Mouse (Mus musculus) frontal cortex, postnatal 36 days (tissue): Measurements from ENCODE around the gene Amt.

ENCODE experiments used
- DNase-seq, 2 experiments: peaks; one replicate each; pipeline ENCODE4 v3.0.0; 2022; ENCODE audit warnings: low spot score in 2 of 2

The Amt gene

DNA sequence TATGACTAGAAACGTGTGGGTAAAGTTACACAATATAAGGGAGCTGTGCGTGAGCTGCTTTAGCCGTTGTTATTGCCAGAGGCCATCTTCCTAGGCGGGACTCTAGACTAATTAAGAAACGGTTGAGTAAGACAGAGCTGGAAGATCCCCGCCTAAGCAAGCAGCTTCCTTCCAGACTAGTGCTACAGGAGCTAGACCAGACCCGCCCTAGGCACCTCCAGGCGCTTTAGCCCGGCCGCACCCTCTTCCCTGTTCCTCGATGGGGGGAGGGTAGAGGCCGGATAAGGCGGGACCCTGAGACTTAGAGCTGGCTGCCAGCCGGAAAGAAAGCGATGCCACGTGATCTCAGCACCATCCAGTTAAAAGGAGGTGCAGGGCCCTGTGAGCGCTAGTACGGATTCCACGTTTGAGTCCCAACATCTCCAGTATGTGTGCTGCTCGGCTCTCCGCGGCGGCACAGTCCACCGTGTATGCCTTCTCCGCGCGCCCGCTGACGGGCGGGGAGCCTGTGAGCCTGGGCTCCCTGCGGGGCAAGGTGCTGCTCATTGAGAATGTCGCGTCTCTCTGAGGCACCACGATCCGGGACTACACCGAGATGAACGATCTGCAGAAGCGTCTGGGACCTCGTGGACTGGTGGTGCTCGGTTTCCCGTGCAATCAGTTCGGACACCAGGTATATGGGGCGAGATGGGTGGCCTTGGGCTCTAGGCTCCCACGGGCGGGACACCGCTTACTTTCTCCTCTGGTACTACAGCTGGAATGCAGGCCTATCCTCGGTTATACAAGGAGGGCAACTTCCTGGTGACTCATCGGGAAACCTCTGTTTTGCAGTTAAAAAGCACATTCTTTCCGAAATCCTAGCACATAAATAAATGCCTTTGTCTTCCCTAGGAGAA is 42.5 kb downstream of the Amt start, which contains the start of gene Gpx1:
Gene Gpx1, plus strand, starts transcription at position 18 of the 896 bp plus-strand sequence.
- DNase-seq: peak; percentile 80 to 87

DNA sequence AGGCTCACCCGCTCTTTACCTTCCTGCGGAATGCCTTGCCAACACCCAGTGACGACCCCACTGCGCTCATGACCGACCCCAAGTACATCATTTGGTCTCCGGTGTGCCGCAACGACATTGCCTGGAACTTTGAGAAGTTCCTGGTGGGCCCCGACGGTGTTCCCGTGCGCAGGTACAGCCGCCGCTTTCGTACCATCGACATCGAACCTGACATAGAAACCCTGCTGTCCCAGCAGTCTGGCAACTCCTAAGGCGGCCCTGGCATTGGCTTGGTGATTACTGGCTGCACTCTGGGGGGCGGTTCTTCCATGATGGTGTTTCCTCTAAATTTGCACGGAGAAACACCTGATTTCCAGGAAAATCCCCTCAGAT is 43.2 kb downstream of the Amt start:
- DNase-seq: no peak

DNA sequence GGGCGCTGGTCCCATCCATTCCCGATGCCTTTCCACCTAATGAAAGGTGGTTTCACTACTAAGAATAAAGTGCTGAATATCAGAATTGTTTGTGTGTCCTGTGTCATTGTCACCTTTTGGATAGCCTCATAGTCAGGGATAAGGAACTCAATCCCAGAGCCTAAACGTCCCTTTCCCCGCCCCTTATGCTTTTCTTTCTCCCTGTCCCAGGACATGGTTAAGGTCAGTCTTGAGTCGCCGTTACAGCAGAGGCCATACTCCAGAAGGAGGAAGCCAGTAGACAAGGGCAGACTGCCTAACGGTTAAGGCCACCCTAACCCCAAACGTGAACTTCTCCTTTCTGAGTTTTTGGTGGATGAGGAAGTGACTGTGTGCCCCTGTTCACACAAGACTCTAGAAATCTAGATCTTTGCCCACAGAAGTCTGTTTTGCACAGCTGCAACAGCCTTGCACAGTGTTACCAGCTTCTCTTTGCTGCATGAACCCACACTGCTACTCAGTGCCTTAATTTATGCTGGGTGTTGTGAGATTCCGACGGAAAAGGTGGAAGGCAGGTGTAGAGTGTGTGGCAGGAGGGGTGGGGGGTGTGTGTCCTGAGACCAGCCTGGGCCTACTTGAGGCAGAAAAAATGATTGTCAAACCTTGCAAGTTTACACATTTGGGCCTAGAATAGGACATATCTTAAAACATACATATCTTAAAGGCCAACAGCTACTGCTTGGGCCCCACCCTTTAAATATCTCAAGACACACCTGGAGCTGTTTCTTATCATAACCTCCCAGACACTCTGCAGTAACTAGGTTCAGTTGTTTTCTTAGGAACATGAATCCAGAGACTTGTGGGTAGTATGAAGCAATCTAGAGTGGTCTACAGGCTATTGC is 43.8 kb downstream of the Amt start:
- no peak for DNase-seq

DNA sequence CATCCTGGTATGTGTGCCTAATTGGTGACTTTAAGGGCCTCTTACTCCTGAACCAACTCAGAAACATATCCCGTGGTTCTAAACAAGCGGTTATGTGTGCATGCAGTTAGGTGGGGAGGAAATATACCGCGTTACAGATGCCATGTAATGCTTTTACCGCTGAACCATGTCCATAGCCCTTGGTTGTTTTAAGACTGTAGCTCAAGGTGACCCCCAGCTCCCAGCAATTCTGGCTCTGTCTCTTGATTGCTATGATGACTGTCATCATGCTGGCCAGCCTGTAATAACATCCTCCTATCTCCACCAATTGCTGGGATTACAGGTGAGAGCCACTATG is 44.5 kb downstream of the Amt start:
- no peak for DNase-seq

DNA sequence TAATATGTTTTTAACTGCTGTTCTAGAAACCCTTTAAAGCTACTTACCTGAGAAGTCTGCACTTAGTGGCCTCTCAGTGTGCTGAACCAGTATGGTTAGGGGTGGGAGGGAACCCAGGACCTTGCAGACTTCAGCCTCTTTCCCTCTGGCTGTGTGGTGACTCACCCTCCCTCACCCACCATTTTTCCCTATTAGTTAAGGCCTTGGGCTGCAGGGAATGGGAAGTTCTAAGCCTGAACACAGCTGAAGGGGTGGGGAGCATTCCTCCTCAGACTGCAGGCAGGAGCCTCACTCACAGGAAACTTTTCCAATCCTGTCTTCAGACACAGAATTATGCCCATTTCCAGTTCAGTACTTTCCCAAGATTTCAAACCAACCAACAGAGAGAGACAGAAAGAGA is 45.1 kb downstream of the Amt start:
- no peak for DNase-seq

DNA sequence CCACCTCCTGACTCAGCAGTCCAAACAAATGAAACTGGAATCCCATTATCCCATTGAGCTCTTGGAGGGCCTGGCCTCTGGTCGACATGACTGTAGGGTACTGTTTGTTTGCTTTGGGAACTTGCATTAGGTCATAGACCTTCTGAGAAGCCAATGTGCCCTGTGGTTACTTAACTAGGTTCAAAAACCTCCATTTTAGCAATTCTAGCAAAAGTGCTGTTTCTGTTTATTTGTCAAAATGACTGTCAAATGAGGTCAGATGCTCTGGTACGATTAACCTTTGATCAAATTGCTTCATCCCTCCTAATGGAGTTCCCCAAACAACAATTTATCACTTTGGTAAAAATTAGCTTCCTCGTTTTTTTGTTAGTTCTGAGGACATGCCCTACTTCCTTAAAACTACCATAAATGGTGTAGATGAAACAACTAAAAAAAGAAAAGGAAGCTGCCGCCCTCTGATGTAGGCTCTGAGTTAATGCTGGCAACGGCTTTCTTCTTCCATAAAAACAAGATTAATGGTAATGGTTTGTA is 45.7 kb downstream of the Amt start:
- peak in 1 of 2 experiments; percentile 19 for DNase-seq

DNA sequence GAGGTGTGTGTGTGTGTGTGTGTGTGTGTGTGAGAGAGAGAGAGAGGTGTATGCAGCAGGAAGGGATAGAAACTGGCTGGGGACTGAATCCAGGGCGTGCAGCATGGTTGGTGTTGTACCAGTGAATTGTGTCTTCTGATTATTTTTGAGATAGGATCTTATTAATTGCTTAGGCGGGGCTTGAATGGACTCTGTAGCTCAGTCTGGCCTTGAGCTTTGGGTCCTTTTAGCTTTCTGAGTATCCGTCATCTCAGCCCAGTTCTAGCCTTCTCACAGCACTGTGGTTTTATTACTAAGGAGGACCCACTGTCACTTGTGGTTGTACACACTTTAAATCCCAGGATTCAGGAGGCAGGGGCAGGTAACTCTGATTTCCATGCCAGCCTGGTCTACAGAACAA is 46.7 kb downstream of the Amt start:
- no peak for DNase-seq

DNA sequence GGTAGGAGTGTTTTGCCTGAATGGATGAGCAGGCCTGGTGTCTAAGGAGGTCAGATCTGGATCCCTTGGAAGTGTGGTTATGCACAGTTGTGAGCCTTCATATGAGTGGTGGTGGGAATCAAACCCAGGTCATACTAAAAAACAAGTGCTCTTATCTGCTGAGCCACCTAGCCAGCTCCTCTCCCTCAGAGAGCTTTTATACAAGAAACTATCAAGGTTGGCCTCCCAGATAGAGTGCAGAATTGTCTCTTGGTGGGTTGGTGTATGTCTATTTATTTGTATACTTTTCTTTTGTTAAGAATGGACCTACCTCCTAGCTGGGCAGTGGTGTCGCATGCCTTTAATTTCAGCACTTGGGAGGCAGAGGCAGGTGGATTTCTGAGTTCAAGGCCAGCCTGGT is 47.2 kb downstream of the Amt start:
- DNase-seq: no peak

DNA sequence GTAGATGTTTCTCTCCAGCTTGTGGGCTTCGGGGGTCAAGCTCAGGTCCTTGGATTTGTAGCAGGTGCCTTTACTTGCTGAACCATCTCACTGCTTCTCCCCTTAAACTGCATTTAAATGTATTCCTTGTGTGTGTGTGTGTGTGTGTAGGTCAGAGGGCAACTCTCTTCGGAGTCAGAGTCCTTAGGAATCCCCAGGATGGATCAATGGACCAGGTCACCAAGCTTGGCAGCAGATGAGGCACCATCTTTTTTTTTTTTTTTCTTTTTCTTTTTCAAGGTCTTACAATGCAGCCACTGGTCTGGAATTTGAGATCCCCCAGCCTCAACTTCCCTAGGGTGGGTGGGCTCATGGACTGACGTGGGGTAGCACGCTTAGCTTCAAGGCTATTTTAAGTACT is 47.8 kb downstream of the Amt start:
- DNase-seq: no peak

DNA sequence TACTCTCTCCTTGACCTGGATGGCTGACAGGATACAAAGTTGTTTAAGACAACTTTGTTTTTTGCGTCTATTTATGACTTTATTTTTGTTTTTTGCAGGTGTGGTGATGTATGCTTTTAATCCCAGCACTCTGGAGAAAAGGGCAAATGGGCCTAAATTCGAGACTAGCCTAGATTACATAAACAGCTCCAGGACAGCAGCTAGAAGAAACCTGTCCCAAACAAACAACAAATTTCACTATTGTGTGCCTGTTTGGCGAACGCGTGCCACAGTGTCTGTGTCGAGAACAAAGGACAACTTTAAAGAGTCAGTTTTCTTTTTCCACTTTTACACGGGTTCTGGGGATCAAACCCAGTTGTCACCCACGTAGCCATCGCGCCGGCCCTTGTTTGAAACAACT is 50.4 kb downstream of the Amt start:
- no peak for DNase-seq

DNA sequence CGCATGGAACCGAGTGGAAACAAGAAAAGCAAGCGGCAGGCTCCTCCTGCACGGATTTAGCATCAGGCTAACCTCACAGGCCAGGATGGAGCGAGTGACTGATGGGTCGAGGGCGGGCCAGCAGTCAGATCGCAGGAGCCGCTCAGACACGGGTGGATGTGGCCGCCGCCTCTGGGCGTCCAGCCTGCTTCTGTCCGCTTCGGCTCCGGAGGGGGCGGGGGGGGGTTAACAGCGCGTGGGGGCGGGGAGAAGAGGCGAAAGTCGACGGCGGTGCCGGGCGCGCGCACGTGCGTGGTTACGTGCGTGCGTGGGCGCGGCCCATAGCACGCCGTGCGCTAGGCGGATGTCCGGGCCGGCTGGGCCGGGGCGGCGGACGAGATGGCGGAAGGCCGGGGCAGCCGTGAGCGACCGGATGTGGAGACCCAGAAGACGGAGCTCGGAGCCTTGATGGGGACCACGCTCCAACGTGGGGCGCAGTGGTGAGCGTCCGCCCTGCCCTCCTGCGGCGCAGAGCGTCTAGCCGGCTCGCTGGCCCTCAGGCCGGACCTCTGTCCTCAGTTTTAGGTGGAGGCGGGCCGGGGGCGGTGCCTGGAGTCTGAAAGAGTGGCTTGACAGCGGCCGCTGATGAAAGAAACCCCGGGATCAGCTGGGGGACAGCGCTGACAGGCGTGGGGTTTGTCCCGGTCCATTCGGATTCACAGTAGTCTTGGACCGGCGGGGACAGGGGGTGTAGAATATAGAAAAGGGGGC is 51.1 kb downstream of the Amt start, which contains the start of gene Usp4:
Gene Usp4, plus strand, starts transcription at position 314 of the 750 bp plus-strand sequence.
- DNase-seq: peak; percentile 76 to 88

DNA sequence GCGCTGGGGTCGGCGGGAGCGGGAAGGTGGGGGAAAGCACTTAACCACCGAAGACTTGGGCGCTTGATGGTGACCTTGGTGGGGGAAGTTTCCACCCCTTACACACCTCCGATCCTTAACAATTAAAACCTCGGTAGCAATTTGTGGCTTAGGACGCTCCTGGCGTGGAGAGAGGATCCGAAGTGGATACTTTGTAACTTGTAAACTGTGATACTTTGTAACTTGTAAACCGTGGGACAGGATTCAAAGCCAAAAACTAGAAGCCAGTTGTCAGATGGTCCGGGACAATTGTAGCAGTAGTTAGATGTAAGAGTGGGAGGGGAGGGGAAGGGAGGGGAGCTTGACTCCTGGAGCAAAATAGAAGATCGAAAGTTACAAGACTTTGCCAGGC is 51.6 kb downstream of the Amt start:
- DNase-seq: no peak

DNA sequence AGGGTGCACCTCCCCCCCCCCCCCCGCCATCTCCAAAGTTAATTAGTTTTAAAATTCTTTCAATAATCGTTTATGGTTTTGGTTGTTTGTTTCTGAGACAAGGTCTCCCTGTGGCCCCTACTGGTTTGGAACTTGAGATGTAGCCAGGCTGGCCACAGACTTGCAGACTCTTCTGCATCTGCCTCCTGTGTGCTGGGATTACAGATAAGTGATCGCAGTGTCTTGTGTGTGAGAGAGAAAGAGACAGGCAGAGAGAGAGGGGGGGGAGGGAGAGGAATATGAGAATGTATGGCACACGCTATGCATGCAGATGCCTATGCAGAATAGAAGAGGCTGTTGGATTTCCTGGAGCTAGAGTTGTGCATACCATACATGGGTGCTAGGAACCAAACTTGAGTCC is 53.1 kb downstream of the Amt start:
- no peak for DNase-seq
